Mouse (Mus musculus): ENCODE results near the gene Apol7c. TPM values are rescaled to one million over a fixed set of nuclear protein-coding genes. Genes with fewer than 3 reads are reported as not detected.
"Not testable (repeated sequence)": the region's sequence is repeated elsewhere in the genome, so short reads cannot be mapped to it uniquely, and the experiment has no call there.

Apol7c gene
- not detected in 2 replicates for polyA plus RNA-seq (2014; fragmentation: Nextera tagmentation; extraction: Ambion mirVana)

GRCm38 (mm10) chr15:77533216-77533615, at the start of gene Apol7c:
Apol7c (minus strand) TSS chr15:77533316.
- Histone ChIP-seq H3K36me3 (ENCODE audit: control insufficient read depth, insufficient read depth, low read length) (no peaks in the 10 kb centered on the region), H3K27me3 (replicated peaks; ENCODE audit: control insufficient read depth, insufficient read depth, low read length) (no peaks in the 10 kb centered on the region), H3K9ac (ENCODE audit: low read depth, low read length) (no peak within 1 kb of the TSS), H3K4me1 (ENCODE audit: control insufficient read depth, insufficient read depth, low read length) (no peaks in the 10 kb centered on the region), H3K4me3 (ENCODE audit: low read depth, low read length) (no peak within 1 kb of the TSS), H3K4me2 (ENCODE audit: low read depth, low read length) (no peak within 1 kb of the TSS), H3K27ac (replicated peaks; ENCODE audit: low read depth, low read length) (no peak within 1 kb of the TSS), H3K9me3 (ENCODE audit: control insufficient read depth, low read length) (no peaks in the 10 kb centered on the region)
- DNase-seq (ENCODE audit: low spot score) (no peak), ATAC-seq (ENCODE audit: low read depth) (no peak)

- peaks cover 8% of the 10 kb centered on the region for H3K9me3 ChIP-seq (ENCODE audit: control insufficient read depth, low read length)
- no peaks in the 10 kb centered on the region for H3K27me3 ChIP-seq (replicated peaks; ENCODE audit: control insufficient read depth, insufficient read depth, low read length)
- DNase-seq (ENCODE audit: low spot score) = peak; percentile 61
- no peak overlapping the region for H3K4me3 ChIP-seq (ENCODE audit: low read depth, low read length)
- no peak overlapping the region for H3K9ac ChIP-seq (ENCODE audit: low read depth, low read length)
- H3K4me2 ChIP-seq (ENCODE audit: low read depth, low read length) = no peak overlapping the region
- H3K36me3 ChIP-seq (ENCODE audit: control insufficient read depth, insufficient read depth, low read length) = no peaks in the 10 kb centered on the region
- ATAC-seq (ENCODE audit: low read depth) = peak; percentile 72; the same call in 1 of the 2 replicates
- H3K27ac ChIP-seq (replicated peaks; ENCODE audit: low read depth, low read length) = no peak overlapping the region
- H3K4me1 ChIP-seq (ENCODE audit: control insufficient read depth, insufficient read depth, low read length) = no peaks in the 10 kb centered on the region
- 61% methylated on average over 1 of the region's 1 CpGs for WGBS
Observed at GRCm38 (mm10) chr15:77581681-77582080, 48.6 kb upstream of the Apol7c start.

- no peaks in the 10 kb centered on the region for H3K36me3 ChIP-seq (ENCODE audit: control insufficient read depth, insufficient read depth, low read length)
- H3K4me1 ChIP-seq (ENCODE audit: control insufficient read depth, insufficient read depth, low read length) = no peaks in the 10 kb centered on the region
- no peaks in the 10 kb centered on the region for H3K27me3 ChIP-seq (replicated peaks; ENCODE audit: control insufficient read depth, insufficient read depth, low read length)
- H3K27ac ChIP-seq (replicated peaks; ENCODE audit: low read depth, low read length) = no peak overlapping the region
- H3K9ac ChIP-seq (ENCODE audit: low read depth, low read length) = no peak overlapping the region
- ATAC-seq (ENCODE audit: low read depth) = no peak
- H3K4me3 ChIP-seq (ENCODE audit: low read depth, low read length) = no peak overlapping the region
- 94% methylated on average over 4 of the region's 4 CpGs for WGBS
- H3K4me2 ChIP-seq (ENCODE audit: low read depth, low read length) = no peak overlapping the region
- DNase-seq (ENCODE audit: low spot score) = no peak
- H3K9me3 ChIP-seq (ENCODE audit: control insufficient read depth, low read length) = peaks cover 8% of the 10 kb centered on the region
Observed at GRCm38 (mm10) chr15:77579311-77579710, 46.2 kb upstream of the Apol7c start.

- ATAC-seq (ENCODE audit: low read depth) = no peak
- H3K4me1 ChIP-seq (ENCODE audit: control insufficient read depth, insufficient read depth, low read length) = no peaks in the 10 kb centered on the region
Observed at GRCm38 (mm10) chr15:77578801-77579200, 45.7 kb upstream of the Apol7c start.

GRCm38 (mm10) chr15:77563219-77563618, 30.1 kb upstream of the Apol7c start:
- no peaks in the 10 kb centered on the region for H3K9me3 ChIP-seq (ENCODE audit: control insufficient read depth, low read length)
- no peak overlapping the region for H3K4me2 ChIP-seq (ENCODE audit: low read depth, low read length)
- H3K27ac ChIP-seq (replicated peaks; ENCODE audit: low read depth, low read length) = no peak overlapping the region
- no peaks in the 10 kb centered on the region for H3K27me3 ChIP-seq (replicated peaks; ENCODE audit: control insufficient read depth, insufficient read depth, low read length)
- ATAC-seq (ENCODE audit: low read depth) = no peak
- no peak overlapping the region for H3K4me3 ChIP-seq (ENCODE audit: low read depth, low read length)
- H3K4me1 ChIP-seq (ENCODE audit: control insufficient read depth, insufficient read depth, low read length) = no peaks in the 10 kb centered on the region
- H3K9ac ChIP-seq (ENCODE audit: low read depth, low read length) = no peak overlapping the region
- DNase-seq (ENCODE audit: low spot score) = no peak
- no peaks in the 10 kb centered on the region for H3K36me3 ChIP-seq (ENCODE audit: control insufficient read depth, insufficient read depth, low read length)

More at GRCm38 (mm10) chr15:77578801-77579200, 45.7 kb upstream of the Apol7c start:
- 84% methylated on average over 2 of the region's 2 CpGs for WGBS
- no peaks in the 10 kb centered on the region for H3K27me3 ChIP-seq (replicated peaks; ENCODE audit: control insufficient read depth, insufficient read depth, low read length)
- H3K9ac ChIP-seq (ENCODE audit: low read depth, low read length) = no peak overlapping the region
- H3K27ac ChIP-seq (replicated peaks; ENCODE audit: low read depth, low read length) = no peak overlapping the region
- no peak for DNase-seq (ENCODE audit: low spot score)
- peaks cover 4% of the 10 kb centered on the region for H3K9me3 ChIP-seq (ENCODE audit: control insufficient read depth, low read length)
- no peaks in the 10 kb centered on the region for H3K36me3 ChIP-seq (ENCODE audit: control insufficient read depth, insufficient read depth, low read length)
- H3K4me2 ChIP-seq (ENCODE audit: low read depth, low read length) = no peak overlapping the region
- no peak overlapping the region for H3K4me3 ChIP-seq (ENCODE audit: low read depth, low read length)

- Histone ChIP-seq H3K4me1 (ENCODE audit: control insufficient read depth, insufficient read depth, low read length) (no peaks in the 10 kb centered on the region), H3K9ac (ENCODE audit: low read depth, low read length) (no peak within 1 kb of the TSS), H3K4me3 (ENCODE audit: low read depth, low read length) (no peak within 1 kb of the TSS), H3K9me3 (ENCODE audit: control insufficient read depth, low read length) (no peaks in the 10 kb centered on the region), H3K4me2 (ENCODE audit: low read depth, low read length) (no peak within 1 kb of the TSS), H3K27me3 (replicated peaks; ENCODE audit: control insufficient read depth, insufficient read depth, low read length) (no peaks in the 10 kb centered on the region), H3K27ac (replicated peaks; ENCODE audit: low read depth, low read length) (no peak within 1 kb of the TSS), H3K36me3 (ENCODE audit: control insufficient read depth, insufficient read depth, low read length) (no peaks in the 10 kb centered on the region)
- no peak for ATAC-seq (ENCODE audit: low read depth)
- DNase-seq (ENCODE audit: low spot score) = no peak
Observed at GRCm38 (mm10) chr15:77561792-77562191, 28.7 kb upstream of the Apol7c start, which contains the start of gene 1700025B11Rik. 1700025B11Rik (minus strand) TSS chr15:77561892.

GRCm38 (mm10) chr15:77539221-77539620, 6.1 kb upstream of the Apol7c start:
- 50% methylated on average over 1 of the region's 1 CpGs for WGBS
- H3K27me3 ChIP-seq (replicated peaks; ENCODE audit: control insufficient read depth, insufficient read depth, low read length); H3K27ac ChIP-seq (replicated peaks; ENCODE audit: low read depth, low read length); H3K36me3 ChIP-seq (ENCODE audit: control insufficient read depth, insufficient read depth, low read length); DNase-seq (ENCODE audit: low spot score); H3K4me2 ChIP-seq (ENCODE audit: low read depth, low read length); H3K4me1 ChIP-seq (ENCODE audit: control insufficient read depth, insufficient read depth, low read length); H3K9ac ChIP-seq (ENCODE audit: low read depth, low read length); ATAC-seq (ENCODE audit: low read depth); H3K9me3 ChIP-seq (ENCODE audit: control insufficient read depth, low read length); H3K4me3 ChIP-seq (ENCODE audit: low read depth, low read length): not testable (repeated sequence)

- ATAC-seq (ENCODE audit: low read depth) (0 out of 2 replicates have a peak, but pooled peaks have one; percentile 50), DNase-seq (ENCODE audit: low spot score) (peak; percentile 30)
- 10% methylated on average over 4 of the region's 6 CpGs for WGBS
- not testable (repeated sequence) for H3K36me3 ChIP-seq (ENCODE audit: control insufficient read depth, insufficient read depth, low read length); H3K9ac ChIP-seq (ENCODE audit: low read depth, low read length); H3K4me2 ChIP-seq (ENCODE audit: low read depth, low read length); H3K4me1 ChIP-seq (ENCODE audit: control insufficient read depth, insufficient read depth, low read length); H3K27ac ChIP-seq (replicated peaks; ENCODE audit: low read depth, low read length); H3K27me3 ChIP-seq (replicated peaks; ENCODE audit: control insufficient read depth, insufficient read depth, low read length); H3K4me3 ChIP-seq (ENCODE audit: low read depth, low read length); H3K9me3 ChIP-seq (ENCODE audit: control insufficient read depth, low read length)
Observed at GRCm38 (mm10) chr15:77523186-77523843, 9.8 kb downstream of the Apol7c start.

GRCm38 (mm10) chr15:77520596-77520995, 12.5 kb downstream of the Apol7c start:
- not testable (repeated sequence) for H3K9me3 ChIP-seq (ENCODE audit: control insufficient read depth, low read length); H3K4me2 ChIP-seq (ENCODE audit: low read depth, low read length); H3K27me3 ChIP-seq (replicated peaks; ENCODE audit: control insufficient read depth, insufficient read depth, low read length); H3K9ac ChIP-seq (ENCODE audit: low read depth, low read length); H3K27ac ChIP-seq (replicated peaks; ENCODE audit: low read depth, low read length); H3K4me1 ChIP-seq (ENCODE audit: control insufficient read depth, insufficient read depth, low read length); ATAC-seq (ENCODE audit: low read depth); H3K4me3 ChIP-seq (ENCODE audit: low read depth, low read length); DNase-seq (ENCODE audit: low spot score); H3K36me3 ChIP-seq (ENCODE audit: control insufficient read depth, insufficient read depth, low read length)
- WGBS = 70% methylated on average over 4 of the region's 4 CpGs

Measured in embryonic facial prominence, embryonic 14.5 days (tissue).